Mouse (Mus musculus) neutrophil, adult 65 days (primary cell): ENCODE measurements around the gene Tmem190. TPM values are rescaled to one million over a fixed set of nuclear protein-coding genes. Genes with fewer than 3 reads are reported as not detected.

ENCODE experiments used
- total RNA-seq: library from RNA; stranded (reverse); gene quantifications from 2 replicates; pipeline ENCODE4 v1.2.4, GENCODE M21; 2023

Tmem190 gene
- not detected in 2 replicates for total RNA-seq

DNA sequence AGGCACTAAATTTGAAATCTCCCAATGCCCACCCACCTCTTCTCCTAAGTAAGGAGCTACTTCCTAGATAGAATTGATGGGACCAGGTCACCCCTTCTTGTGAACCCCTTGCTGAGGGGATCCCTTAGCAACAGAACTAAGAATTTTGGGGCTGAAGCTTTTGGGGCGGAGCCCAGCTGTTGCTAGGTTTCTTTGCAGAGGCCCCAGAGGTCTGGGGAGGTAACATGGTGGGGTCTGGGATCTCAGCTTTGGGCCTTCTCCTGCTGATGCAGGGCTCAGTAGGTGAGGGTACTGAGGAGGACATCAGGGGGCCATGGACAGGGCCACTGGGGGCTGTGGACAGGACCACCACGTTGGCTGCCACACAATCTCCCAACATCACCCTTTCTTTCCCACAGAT lies at the start of gene Tmem190, which contains the start of gene Il11:
Gene Tmem190, plus strand, starts transcription at position 179 of the 400 bp plus-strand sequence.
Gene Il11, minus strand, starts transcription at position 101 of the 400 bp plus-strand sequence.

DNA sequence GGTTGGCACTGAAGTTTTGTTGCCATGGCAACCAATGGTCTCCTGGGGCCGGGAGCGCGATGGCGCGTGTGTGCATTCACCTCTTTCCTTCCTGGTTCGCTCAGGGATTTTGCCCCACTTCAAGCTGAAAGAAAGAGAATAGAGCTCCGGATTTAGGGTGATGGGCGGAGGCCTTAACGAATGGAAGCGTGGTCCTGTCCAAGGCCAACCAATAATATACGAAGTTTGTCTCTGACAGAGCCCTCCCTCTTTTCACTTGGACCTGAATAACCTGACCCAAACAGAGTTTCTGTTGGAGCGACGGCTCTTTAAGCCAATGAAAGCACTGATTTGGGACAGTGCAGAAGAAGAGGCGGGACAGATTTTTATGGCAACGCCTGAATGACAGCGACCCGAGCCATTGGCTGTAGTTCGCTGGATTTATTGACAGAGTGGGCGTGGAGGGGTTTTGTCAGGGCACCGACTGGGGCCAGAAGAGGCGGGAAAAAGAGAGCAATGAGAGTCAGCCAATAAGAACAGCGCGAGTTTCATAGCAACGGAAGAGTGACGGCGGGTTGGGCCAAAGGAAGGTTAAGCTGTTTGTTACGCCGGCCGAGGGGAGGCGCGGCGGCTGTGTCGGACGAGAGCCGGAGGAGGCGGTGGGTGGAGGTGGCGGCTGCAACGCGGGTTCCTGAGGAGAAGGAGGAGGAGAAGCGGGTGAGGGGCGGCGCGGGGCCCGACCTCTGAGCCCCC lies 43.0 kb upstream of the Tmem190 start, which contains the start of gene Kmt5c:
Gene Kmt5c, plus strand, starts transcription at position 572 of the 732 bp plus-strand sequence.

DNA sequence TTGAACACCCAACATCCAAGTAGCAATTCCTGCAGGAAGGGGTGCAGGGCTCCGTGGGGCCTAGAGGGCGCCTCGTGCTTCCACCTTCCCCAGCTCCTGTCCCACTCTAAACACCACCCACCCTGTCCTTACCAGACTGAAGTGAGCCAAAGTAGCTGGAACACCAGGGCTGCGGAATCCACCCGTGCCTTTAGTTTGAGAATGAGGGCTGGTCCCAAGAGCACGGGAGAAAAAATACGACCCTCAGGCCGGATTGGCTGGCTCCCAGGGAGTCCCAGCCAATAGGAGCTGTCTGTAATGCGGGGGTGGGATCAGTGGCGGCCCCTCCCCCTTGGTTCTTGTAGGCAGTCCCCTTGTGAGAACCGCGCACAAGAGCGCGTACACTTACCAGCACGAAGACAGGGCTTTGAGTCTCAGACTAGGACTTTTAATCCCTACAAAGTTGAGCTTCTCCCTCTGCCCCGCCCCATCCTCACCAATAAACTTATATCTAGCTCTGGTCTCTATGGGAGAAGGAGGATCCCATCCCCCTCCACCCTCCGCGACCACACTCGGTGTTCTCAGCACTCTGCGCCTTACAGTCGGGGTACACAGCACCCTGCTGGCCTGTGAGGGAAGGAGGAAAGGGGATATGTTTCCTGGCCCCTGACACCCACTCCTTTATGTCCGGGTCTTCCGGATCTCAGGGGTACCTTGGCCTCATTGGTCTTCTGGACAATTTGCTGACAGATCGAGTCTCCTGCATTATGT lies 29.7 kb upstream of the Tmem190 start, which contains the start of gene Cox6b2:
Gene Cox6b2, minus strand, starts transcription at position 274 of the 750 bp plus-strand sequence.

DNA sequence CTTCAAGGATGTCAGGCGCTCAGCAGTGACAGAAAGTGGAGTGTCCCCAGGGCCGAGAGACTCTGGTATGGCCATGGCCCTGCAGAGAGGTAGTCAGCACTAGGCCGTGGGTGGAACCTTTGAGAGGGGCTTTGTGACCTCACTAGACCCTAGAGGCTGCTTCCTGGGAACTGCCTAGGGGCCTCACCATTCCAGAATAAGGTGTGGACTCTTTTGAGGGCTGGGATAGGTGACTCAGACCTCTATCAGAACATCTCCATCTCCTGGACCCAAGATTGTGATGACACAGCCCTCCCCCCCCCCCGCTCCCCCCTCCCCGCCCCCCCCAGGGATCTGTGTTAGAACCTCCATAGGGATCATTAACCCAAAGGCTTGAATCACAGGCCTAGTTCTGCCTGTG lies 11.5 kb upstream of the Tmem190 start, which contains the start of gene Fam71e2:
Gene Fam71e2, minus strand, starts transcription at position 101 of the 400 bp plus-strand sequence.

DNA sequence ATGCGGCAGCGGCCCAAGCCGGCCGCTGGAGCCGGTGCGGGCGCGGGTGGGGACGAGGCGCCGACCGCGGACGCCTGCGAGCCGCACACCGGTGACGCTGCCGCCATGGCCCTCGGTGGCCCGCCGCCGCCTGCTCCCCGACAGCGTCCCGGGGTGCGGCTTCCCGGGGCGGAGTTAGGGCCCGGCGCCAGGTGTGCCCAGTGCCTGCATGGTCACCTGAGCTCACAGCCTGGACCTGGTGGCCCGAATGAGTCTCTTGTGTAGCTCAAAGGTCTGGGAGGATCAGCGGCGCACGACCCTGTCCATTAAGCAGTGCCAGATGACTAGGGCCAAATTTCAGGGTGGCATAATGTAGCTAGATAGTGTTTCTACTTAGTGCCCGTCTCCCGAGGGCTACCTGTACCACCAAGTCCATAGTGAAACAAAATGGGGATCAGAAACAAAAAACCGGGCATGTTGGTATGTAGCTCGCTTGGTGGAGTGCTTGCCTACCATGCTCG lies 6.7 kb downstream of the Tmem190 start, which contains the start of gene Tmem238:
Gene Tmem238, minus strand, starts transcription at position 221 of the 500 bp plus-strand sequence.

DNA sequence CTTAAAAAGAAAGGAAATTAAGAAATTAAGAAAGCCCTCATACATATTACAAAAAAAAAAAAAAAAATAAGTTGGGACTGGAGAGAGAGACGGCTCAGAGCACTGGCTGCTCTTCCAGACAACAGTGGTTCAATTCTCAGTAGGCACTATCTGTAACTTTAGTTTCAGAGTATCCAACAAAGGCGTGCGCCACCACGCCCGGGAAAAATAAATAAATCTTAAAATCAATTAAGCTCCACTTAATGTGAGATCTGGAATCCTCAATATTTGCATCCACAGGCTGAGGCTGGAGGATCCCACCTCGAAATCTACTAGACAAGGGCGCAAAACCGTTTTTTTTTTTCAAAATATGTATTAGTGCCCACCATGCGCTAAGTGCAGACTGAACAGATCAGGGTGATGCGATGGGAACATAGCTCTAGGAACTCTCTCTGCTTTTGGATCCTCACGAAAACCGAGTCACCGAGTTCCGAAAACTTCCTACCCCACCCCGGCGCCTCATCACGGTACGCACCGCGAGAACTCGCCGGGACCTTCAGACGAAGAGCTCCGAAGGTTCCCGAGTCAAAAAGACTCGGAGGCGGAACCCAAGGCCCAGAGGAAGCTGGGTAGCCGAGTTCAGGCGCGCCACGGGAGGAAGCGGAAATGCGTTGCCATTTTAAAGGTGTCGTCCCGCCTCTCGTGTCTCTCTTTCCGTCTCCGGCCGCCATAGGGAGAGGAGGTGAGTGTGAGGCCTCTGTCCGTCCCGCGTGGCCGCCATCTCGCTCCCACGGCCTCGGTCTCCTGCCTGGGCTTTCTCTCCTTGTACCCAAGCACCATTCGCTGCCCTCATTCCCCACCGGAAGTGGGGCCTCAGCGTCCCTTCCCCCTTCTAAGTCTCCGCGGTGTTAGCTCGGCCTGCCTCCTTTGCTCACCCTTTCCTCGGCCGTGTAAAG lies 9.8 kb downstream of the Tmem190 start, which contains the start of gene Rpl28:
Gene Rpl28, plus strand, starts transcription at position 597 of the 935 bp plus-strand sequence.

DNA sequence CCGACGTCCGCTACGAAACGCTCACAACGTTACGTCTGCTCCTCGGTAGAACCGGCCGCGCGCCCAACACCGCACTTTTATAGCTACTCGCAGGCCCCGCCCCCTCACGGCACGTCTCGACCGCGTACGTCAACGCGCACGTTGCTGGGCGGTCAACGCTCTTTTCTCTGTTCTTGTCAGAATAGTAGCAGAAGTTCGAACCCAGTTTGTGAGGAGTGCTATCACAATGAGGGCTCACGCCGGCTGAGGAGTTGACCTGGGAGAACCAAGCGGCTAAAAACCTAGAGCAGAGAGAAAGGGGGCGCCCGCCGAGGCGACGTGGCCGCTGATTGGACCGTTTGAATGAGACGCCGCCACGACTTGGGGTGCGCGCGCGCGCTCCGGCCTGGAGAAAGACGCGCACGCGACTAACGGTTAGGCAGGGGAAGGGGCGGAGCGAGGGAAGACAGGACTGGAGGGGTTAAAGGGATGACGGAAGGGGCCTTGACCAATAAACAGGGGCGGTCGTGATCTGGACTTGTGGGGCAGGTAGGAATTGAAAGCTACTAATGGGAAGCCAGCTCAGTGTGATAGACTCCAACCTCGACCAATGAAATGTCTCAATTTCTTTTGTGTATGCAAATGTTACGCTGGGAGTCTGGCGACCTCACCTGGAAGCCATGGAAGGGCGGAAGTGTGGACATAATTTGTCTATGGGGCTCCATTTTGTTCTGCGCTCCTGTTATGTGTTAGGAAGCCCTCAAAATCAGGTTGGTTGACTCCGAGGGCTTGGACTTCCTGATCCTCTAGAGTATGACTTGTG lies 29.8 kb downstream of the Tmem190 start, which contains the start of gene Ube2s:
Gene Ube2s, minus strand, starts transcription at position 288 of the 802 bp plus-strand sequence.

Other genes starting within 250 kb of the Tmem190 start
- gene Syt5, start 235.4 kb upstream of the Tmem190 start, total RNA-seq: not detected in 2 replicates
- gene Ptprh, start 178.9 kb upstream of the Tmem190 start, total RNA-seq: 0.18 TPM in 1 of 2 replicates, not detected in the other
- gene Tmem86b, start 151.5 kb upstream of the Tmem190 start, total RNA-seq: 19.8 and 28.6 TPM in 2 replicates
- 161 and 201 TPM in 2 replicates for gene Ppp6r1, start 123.9 kb upstream of the Tmem190 start, total RNA-seq
- 14.1 and 21.6 TPM in 2 replicates for gene Hspbp1, start 97.9 kb upstream of the Tmem190 start, total RNA-seq
- gene Brsk1, start 92.3 kb upstream of the Tmem190 start, total RNA-seq: not detected in 2 replicates
- 8.8 and 12.9 TPM in 2 replicates for gene Tmem150b, start 57.7 kb upstream of the Tmem190 start, total RNA-seq
- gene Kmt5c, start 42.8 kb upstream of the Tmem190 start, total RNA-seq: 70.4 and 103 TPM in 2 replicates
- gene Cox6b2, start 29.8 kb upstream of the Tmem190 start, total RNA-seq: 11.2 and 13.4 TPM in 2 replicates
- gene Fam71e2, start 11.6 kb upstream of the Tmem190 start, total RNA-seq: not detected in 2 replicates
- gene Il11, start 78 bp upstream of the Tmem190 start, total RNA-seq: not detected in 2 replicates
- gene Tmem238, start 6.7 kb downstream of the Tmem190 start, total RNA-seq: 0.95 and 2.3 TPM in 2 replicates
- gene Rpl28, start 9.9 kb downstream of the Tmem190 start, total RNA-seq: 636 and 649 TPM in 2 replicates
- 188 and 216 TPM in 2 replicates for gene Ube2s, start 29.7 kb downstream of the Tmem190 start, total RNA-seq
- gene Shisa7, start 61.8 kb downstream of the Tmem190 start, total RNA-seq: 1.0 TPM in 1 of 2 replicates, not detected in the other
- gene Isoc2b, start 87.3 kb downstream of the Tmem190 start, total RNA-seq: 4.1 and 4.4 TPM in 2 replicates
- gene Isoc2a, start 94.2 kb downstream of the Tmem190 start, total RNA-seq: 6.0 and 6.2 TPM in 2 replicates
- gene Gm36210, start 123.6 kb downstream of the Tmem190 start, total RNA-seq: not detected in 2 replicates
- gene Zfp628, start 132.3 kb downstream of the Tmem190 start, total RNA-seq: 13.2 and 16.2 TPM in 2 replicates
- gene Nat14, start 139.1 kb downstream of the Tmem190 start, total RNA-seq: 1.7 and 1.9 TPM in 2 replicates
- gene Ssc5d, start 142.8 kb downstream of the Tmem190 start, total RNA-seq: 0.44 TPM in 1 of 2 replicates, not detected in the other
- not detected in 2 replicates for gene Sbk2, start 181.5 kb downstream of the Tmem190 start, total RNA-seq
- gene Sbk3, start 188.2 kb downstream of the Tmem190 start, total RNA-seq: not detected in 2 replicates
- 3.4 and 6.0 TPM in 2 replicates for gene Zfp579, start 213.2 kb downstream of the Tmem190 start, total RNA-seq
- 11.9 and 12.6 TPM in 2 replicates for gene Zfp524, start 231.5 kb downstream of the Tmem190 start, total RNA-seq
- gene Fiz1, start 231.8 kb downstream of the Tmem190 start, total RNA-seq: 26.5 and 31.4 TPM in 2 replicates
- not detected in 2 replicates for gene Gm44973, start 232.6 kb downstream of the Tmem190 start, total RNA-seq
- 38.0 and 47.1 TPM in 2 replicates for gene Zfp865, start 237.4 kb downstream of the Tmem190 start, total RNA-seq
- gene Ccdc106, start 237.6 kb downstream of the Tmem190 start, total RNA-seq: 0.29 and 0.98 TPM in 2 replicates